Mouse (Mus musculus): Measurements from ENCODE around the gene Rtn1. TPM values are rescaled to one million over a fixed set of nuclear protein-coding genes. Genes with fewer than 3 reads are reported as not detected.

Gene Rtn1
- total and polyA plus RNA-seq, 2 experiments from 2014 or later: 2,696 to 3,970 TPM

DNA sequence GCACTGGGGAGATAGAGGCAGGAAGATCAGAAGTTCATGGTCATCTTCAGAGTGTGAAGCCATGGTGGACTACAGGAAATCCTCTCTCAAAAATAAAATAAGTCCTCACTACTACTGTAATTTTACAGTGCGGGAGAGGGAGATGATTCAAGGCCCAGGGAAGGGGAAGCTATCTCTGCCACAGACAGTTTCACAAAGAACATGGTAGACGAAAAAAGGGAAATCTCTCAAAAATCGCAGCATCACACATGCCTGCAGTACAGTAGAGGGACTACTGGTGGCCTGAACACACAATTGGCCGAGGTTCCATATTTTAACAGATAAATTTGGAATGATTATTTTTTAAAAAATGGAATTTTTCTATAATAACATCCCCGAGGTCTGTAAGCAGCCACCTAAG, 20.0 kb downstream of the Rtn1 start:
- H3K4me1 ChIP-seq (ENCODE audit: insufficient read depth, low read length): 0 out of 2 replicates have a peak, but pooled peaks cover 3% of the 10 kb centered on the region
- DNase-seq (ENCODE audit: low spot score) (no peak), ATAC-seq (ENCODE audit: low FRiP score) (no peak)
- H3K36me3 ChIP-seq (ENCODE audit: insufficient read depth, low read length): no peaks in the 10 kb centered on the region
- no peak overlapping the region for H3K4me3 ChIP-seq (ENCODE audit: low read depth, low read length)
- WGBS: 90% methylated on average over 5 of the region's 5 CpGs
- no peak overlapping the region for H3K4me2 ChIP-seq (ENCODE audit: low read depth, low read length, poor library complexity, severe bottlenecking)
- TF ChIP-seq CTCF (IDR thresholded peaks at IDR 0.05): no peak
- no peaks in the 10 kb centered on the region for H3K9me3 ChIP-seq (ENCODE audit: low read length)
- H3K9ac ChIP-seq (replicated peaks; ENCODE audit: low read length, poor library complexity, severe bottlenecking): no peak overlapping the region
- H3K27ac ChIP-seq (ENCODE audit: low read depth, low read length): no peak overlapping the region
- H3K27me3 ChIP-seq (ENCODE audit: insufficient read depth, low read length): no peaks in the 10 kb centered on the region

DNA sequence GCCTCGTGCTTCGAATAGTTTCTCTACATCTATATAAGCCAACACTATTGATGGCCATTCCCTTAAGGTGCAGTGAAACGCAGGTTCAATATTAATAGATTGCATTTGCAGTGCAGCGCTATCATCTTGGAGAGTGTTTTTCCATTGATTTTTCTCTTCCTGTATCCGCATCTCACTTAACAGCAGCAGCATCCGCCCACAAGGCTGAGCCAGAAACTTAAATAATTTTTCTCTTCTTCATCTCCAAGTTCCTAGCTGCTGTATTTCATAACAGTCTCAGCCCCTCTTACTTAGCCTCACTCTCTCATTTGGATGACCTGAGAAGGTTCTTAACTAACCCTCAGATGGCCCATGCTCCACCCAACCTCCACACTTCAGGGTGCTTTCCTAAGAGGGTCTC, 20.7 kb downstream of the Rtn1 start:
- H3K27ac ChIP-seq (ENCODE audit: low read depth, low read length): no peak overlapping the region
- H3K4me3 ChIP-seq (ENCODE audit: low read depth, low read length): no peak overlapping the region
- ATAC-seq (ENCODE audit: low FRiP score) (no peak), DNase-seq (ENCODE audit: low spot score) (no peak)
- no peak overlapping the region for H3K9ac ChIP-seq (replicated peaks; ENCODE audit: low read length, poor library complexity, severe bottlenecking)
- H3K36me3 ChIP-seq (ENCODE audit: insufficient read depth, low read length): no peaks in the 10 kb centered on the region
- no peaks in the 10 kb centered on the region for H3K9me3 ChIP-seq (ENCODE audit: low read length)
- H3K4me1 ChIP-seq (ENCODE audit: insufficient read depth, low read length): no peaks in the 10 kb centered on the region
- no peaks in the 10 kb centered on the region for H3K27me3 ChIP-seq (ENCODE audit: insufficient read depth, low read length)
- WGBS: 93% methylated on average over 6 of the region's 6 CpGs
- TF ChIP-seq CTCF (IDR thresholded peaks at IDR 0.05): no peak
- H3K4me2 ChIP-seq (ENCODE audit: low read depth, low read length, poor library complexity, severe bottlenecking): no peak overlapping the region

DNA sequence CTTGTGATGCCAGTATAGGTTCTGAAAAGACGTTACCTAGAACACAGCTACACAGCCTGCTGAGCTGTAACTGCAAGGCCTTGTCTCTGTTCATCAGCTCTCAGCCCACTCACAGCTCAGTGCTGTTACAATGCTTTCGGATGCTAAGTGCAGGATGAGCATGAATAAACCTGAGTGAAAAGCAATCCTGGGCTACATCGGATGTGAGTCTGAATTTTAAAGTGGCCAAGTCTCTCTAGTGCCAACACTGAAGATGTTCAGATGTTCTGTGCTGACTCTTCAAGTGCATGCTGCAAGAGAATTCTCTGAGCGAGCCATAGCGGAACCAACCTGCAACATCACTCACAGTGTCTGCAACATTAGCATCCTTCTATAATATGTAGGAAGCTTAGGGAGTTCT, 32.5 kb downstream of the Rtn1 start:
- H3K4me1 ChIP-seq (ENCODE audit: insufficient read depth, low read length): peaks cover 20% of the 10 kb centered on the region
- no peaks in the 10 kb centered on the region for H3K27me3 ChIP-seq (ENCODE audit: insufficient read depth, low read length)
- H3K9me3 ChIP-seq (ENCODE audit: low read length): no peaks in the 10 kb centered on the region
- TF ChIP-seq CTCF (IDR thresholded peaks at IDR 0.05): no peak
- no peak for DNase-seq (ENCODE audit: low spot score)
- H3K27ac ChIP-seq (ENCODE audit: low read depth, low read length): no peak overlapping the region
- H3K9ac ChIP-seq (replicated peaks; ENCODE audit: low read length, poor library complexity, severe bottlenecking): no peak overlapping the region
- no peak for ATAC-seq (ENCODE audit: low FRiP score)
- H3K36me3 ChIP-seq (ENCODE audit: insufficient read depth, low read length): no peaks in the 10 kb centered on the region
- H3K4me3 ChIP-seq (ENCODE audit: low read depth, low read length): no peak overlapping the region
- WGBS: 79% methylated on average over 5 of the region's 5 CpGs
- no peak overlapping the region for H3K4me2 ChIP-seq (ENCODE audit: low read depth, low read length, poor library complexity, severe bottlenecking)

DNA sequence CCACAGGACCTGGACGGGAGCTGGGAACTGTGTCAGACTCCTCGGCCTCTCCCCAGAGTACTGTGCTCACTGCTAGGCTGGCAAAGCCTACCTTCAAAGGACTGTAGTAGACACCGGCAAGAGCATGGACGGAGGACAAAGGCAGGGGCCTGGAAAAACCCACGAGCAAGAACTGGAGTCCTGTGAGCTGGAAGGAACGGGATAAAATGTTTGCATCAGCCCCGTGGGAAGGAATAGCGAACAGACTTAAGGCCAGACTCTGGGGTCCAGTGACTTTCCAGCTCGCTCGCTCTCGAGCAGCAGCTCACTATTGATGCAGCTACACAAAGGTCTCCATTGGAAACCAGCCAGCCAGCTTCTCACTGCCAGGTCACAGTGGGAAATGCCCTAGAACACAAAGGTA, 34.0 kb downstream of the Rtn1 start:
- H3K27ac ChIP-seq (ENCODE audit: low read depth, low read length): peak overlapping the region; percentile 72
- no peaks in the 10 kb centered on the region for H3K27me3 ChIP-seq (ENCODE audit: insufficient read depth, low read length)
- H3K4me1 ChIP-seq (ENCODE audit: insufficient read depth, low read length): peaks cover 20% of the 10 kb centered on the region
- no peak overlapping the region for H3K9ac ChIP-seq (replicated peaks; ENCODE audit: low read length, poor library complexity, severe bottlenecking)
- no peak overlapping the region for H3K4me3 ChIP-seq (ENCODE audit: low read depth, low read length)
- 18% methylated on average over 11 of the region's 11 CpGs for WGBS
- peak; percentile 87 for DNase-seq (ENCODE audit: low spot score)
- peak; percentile 38; the same call in 1 of the 2 replicates for ATAC-seq (ENCODE audit: low FRiP score)
- no peaks in the 10 kb centered on the region for H3K36me3 ChIP-seq (ENCODE audit: insufficient read depth, low read length)
- no peaks in the 10 kb centered on the region for H3K9me3 ChIP-seq (ENCODE audit: low read length)
- peak overlapping the region; percentile 24 for H3K4me2 ChIP-seq (ENCODE audit: low read depth, low read length, poor library complexity, severe bottlenecking)
- no peak for TF ChIP-seq CTCF (IDR thresholded peaks at IDR 0.05)

DNA sequence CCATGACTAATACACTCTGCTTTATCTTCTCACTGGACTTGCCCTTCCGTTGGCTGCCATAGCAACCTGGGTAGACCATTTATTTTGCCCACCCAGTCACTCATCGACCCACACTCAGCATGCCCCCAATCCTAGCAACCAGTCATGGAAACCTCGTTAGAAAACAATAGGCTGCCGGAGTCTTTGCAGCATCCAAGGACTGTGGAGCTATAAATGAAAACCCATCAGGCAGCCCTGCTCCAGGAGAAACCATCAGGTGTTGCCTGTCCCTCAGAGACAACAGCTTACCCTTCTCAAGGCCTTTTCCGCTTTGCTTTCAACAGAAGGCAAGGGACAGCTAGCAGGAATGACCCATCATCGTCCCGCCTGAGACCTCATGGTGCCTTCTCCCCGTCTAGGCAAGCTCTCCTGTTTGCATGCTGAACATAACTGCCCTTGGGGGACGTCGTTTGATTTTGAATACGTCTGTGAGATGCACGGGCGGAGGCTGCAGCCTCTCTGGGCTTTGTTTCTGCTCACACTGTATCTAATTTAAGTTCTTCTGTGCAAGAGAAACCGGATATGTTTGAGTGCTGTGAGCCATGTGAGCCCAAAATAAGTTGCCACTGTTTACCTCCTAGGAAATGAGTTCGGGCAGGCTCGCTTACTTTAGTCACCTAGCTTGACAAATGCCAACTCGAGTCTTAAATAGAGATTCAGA, 34.8 kb downstream of the Rtn1 start:
- Histone ChIP-seq H3K27ac (ENCODE audit: low read depth, low read length) (peak overlapping the region; percentile 72), H3K4me2 (ENCODE audit: low read depth, low read length, poor library complexity, severe bottlenecking) (0 out of 2 replicates have a peak overlapping the region, but pooled peaks have one; percentile 12), H3K9me3 (ENCODE audit: low read length) (no peaks in the 10 kb centered on the region), H3K4me1 (ENCODE audit: insufficient read depth, low read length) (peaks cover 20% of the 10 kb centered on the region), H3K36me3 (ENCODE audit: insufficient read depth, low read length) (no peaks in the 10 kb centered on the region), H3K9ac (replicated peaks; ENCODE audit: low read length, poor library complexity, severe bottlenecking) (0 out of 2 replicates have a peak overlapping the region, but pooled peaks have one; percentile 13), H3K4me3 (ENCODE audit: low read depth, low read length) (no peak overlapping the region), H3K27me3 (ENCODE audit: insufficient read depth, low read length) (no peaks in the 10 kb centered on the region)
- no peak for TF ChIP-seq CTCF (IDR thresholded peaks at IDR 0.05)
- DNase-seq (ENCODE audit: low spot score) (peak; percentile 85), ATAC-seq (ENCODE audit: low FRiP score) (peak; percentile 61)
- 21% methylated on average over 17 of the region's 17 CpGs for whole genome bisulfite sequencing

DNA sequence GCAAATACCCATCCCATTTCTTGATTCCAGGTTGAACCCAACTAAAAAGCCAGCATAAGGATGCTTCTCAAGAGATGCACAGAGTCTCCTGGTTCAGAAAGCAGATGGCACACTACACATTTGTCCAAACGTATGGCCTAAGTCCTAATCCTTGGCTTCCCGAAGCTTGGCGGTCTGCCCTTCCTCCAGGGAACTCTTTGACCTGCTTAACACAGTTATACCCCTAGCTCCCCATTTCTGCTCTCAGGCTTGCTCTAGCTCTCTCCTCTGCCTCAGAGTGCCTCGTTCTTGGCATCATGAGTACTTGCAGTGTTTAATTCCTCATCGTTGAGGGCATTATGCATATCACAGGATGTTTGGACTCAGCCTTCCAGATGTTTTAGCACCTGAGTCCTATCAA, 38.8 kb downstream of the Rtn1 start:
- Histone ChIP-seq H3K27me3 (ENCODE audit: insufficient read depth, low read length) (no peaks in the 10 kb centered on the region), H3K9me3 (ENCODE audit: low read length) (no peaks in the 10 kb centered on the region), H3K4me2 (ENCODE audit: low read depth, low read length, poor library complexity, severe bottlenecking) (no peak overlapping the region), H3K36me3 (ENCODE audit: insufficient read depth, low read length) (no peaks in the 10 kb centered on the region), H3K27ac (ENCODE audit: low read depth, low read length) (no peak overlapping the region), H3K9ac (replicated peaks; ENCODE audit: low read length, poor library complexity, severe bottlenecking) (no peak overlapping the region), H3K4me3 (ENCODE audit: low read depth, low read length) (no peak overlapping the region), H3K4me1 (ENCODE audit: insufficient read depth, low read length) (peaks cover 35% of the 10 kb centered on the region)
- ATAC-seq (ENCODE audit: low FRiP score) (no peak), DNase-seq (ENCODE audit: low spot score) (peak; percentile 58)
- no peak for TF ChIP-seq CTCF (IDR thresholded peaks at IDR 0.05)
- WGBS: 62% methylated on average over 5 of the region's 5 CpGs

Data from midbrain, postnatal 0 days (tissue).